Mouse (Mus musculus): ENCODE results near the gene Stk10.

DNA sequence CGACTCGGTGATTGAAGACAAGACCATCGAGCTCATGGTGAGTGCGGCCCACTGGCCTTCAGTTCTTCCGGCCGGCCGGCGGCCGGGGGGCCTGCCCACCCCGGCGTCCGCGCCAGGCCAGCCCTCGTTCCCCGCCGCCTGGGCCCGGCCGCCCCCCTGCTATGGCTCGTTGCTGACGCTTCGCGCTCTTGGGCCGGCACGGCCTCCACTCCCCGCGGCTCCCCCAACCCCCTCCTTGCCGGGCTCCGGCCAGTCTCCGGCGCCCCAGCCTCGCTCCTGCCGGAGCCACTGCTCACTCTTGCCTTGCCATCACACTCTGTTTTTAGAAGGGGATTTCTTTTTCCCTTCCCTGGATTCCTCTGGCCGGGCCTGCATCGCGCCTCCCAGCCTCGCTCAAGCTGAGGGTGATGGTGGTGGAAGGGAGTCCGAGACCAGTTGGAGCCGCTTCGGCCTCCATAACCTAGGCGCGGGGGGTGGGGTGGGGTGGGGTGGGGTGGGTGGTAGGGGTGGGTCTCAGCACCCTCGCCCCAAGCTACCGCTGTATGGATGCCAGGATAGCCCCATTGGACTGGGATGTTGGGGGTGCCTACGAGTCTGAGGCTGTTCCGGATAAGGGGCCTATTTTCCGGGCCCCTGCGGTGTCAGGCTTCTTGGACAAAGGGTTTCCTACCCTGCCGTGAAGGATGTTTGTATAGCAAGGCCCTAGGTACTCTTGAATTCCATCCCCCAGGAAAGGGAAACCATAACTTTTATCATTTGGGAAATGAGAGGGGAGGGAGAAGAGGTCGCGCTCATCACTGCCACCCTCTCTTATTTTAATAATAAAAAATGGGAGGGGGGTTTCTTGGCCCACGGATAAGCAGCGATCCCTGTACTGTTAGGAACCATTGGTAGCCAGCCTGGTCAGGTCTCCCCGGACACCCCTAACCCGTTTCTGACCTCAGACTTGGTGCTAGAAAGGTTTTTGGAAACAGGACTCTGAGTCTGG lies 110.1 kb downstream of the Stk10 start:
- TF ChIP-seq CTCF (IDR thresholded peaks at IDR 0.05; ENCODE audit: low read depth, low read length) (no peak), TAL1 (conservative IDR thresholded peaks at IDR 0.05; ENCODE audit: low read depth, low read length) (no peak), GATA1 (IDR thresholded peaks at IDR 0.05; ENCODE audit: borderline replicate concordance, low read length) (no peak), GATA2 (IDR thresholded peaks at IDR 0.05; ENCODE audit: borderline replicate concordance, low read depth, low read length) (no peak)

All from G1E (cell line).